Mouse (Mus musculus): ENCODE data around the gene Csrp3. TPM values are rescaled to one million over a fixed set of nuclear protein-coding genes. Genes with fewer than 3 reads are reported as not detected.

The Csrp3 gene
- polyA plus RNA-seq, 1 experiment from 2014 or later, result 0.37 TPM

DNA sequence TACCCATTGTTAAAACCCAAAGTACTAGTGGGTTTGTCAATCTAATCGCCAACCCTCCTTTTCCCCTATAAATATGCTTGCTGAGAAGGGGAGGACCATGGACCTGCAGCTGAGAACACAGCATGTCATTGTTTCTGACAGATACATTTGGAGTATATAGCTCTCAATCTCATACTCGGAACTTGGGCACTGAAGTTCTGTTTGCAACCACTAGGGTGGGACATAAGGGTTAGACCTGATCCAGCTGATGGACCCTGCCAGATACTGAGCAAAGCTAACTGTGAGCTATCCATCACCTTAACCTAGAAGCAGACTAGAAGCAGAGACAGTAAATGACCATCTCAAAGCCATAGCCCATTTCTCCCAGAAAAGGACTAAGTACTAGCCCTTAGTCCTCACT, 9.4 kb downstream of the Csrp3 start:
- no peaks in the 10 kb centered on the region for H3K36me3 ChIP-seq (replicated peaks)
- H3K9ac ChIP-seq, result no peak overlapping the region
- WGBS, result 71% methylated on average over 2 of the region's 2 CpGs
- ATAC-seq (ENCODE audit: low FRiP score), result no peak
- no peak overlapping the region for H3K27ac ChIP-seq
- H3K4me1 ChIP-seq, result peaks cover 13% of the 10 kb centered on the region
- H3K4me2 ChIP-seq, result no peak overlapping the region
- 0 out of 2 replicates have a peak, but pooled peaks cover 3% of the 10 kb centered on the region for H3K27me3 ChIP-seq
- H3K9me3 ChIP-seq, result no peaks in the 10 kb centered on the region
- H3K4me3 ChIP-seq (replicated peaks), result no peak overlapping the region

- no peak overlapping the region for H3K4me3 ChIP-seq (replicated peaks)
- no peaks in the 10 kb centered on the region for H3K9me3 ChIP-seq
- H3K27ac ChIP-seq, result no peak overlapping the region
- H3K36me3 ChIP-seq (replicated peaks), result no peaks in the 10 kb centered on the region
- no peak for ATAC-seq (ENCODE audit: low FRiP score)
- H3K9ac ChIP-seq, result no peak overlapping the region
- 81% methylated on average over 6 of the region's 6 CpGs for WGBS
- no peak overlapping the region for H3K4me2 ChIP-seq
- peaks cover 13% of the 10 kb centered on the region for H3K4me1 ChIP-seq
- H3K27me3 ChIP-seq, result 0 out of 2 replicates have a peak, but pooled peaks cover 7% of the 10 kb centered on the region
Measured at GRCm38 (mm10) chr7:48836949-48837348, 10.9 kb downstream of the Csrp3 start.

GRCm38 (mm10) chr7:48834989-48835626, 12.7 kb downstream of the Csrp3 start:
- no peaks in the 10 kb centered on the region for H3K36me3 ChIP-seq (replicated peaks)
- no peak overlapping the region for H3K4me2 ChIP-seq
- H3K4me3 ChIP-seq (replicated peaks), result no peak overlapping the region
- no peak; the same call in 1 of the 2 replicates for ATAC-seq (ENCODE audit: low FRiP score)
- no peaks in the 10 kb centered on the region for H3K9me3 ChIP-seq
- H3K27me3 ChIP-seq, result 0 out of 2 replicates have a peak, but pooled peaks cover 7% of the 10 kb centered on the region
- H3K27ac ChIP-seq, result no peak overlapping the region
- H3K4me1 ChIP-seq, result peaks cover 13% of the 10 kb centered on the region
- 56% methylated on average over 12 of the region's 12 CpGs for WGBS
- no peak overlapping the region for H3K9ac ChIP-seq

GRCm38 (mm10) chr7:48834371-48834970, 13.4 kb downstream of the Csrp3 start:
- Histone ChIP-seq H3K4me1 (peaks cover 13% of the 10 kb centered on the region), H3K4me2 (no peak overlapping the region), H3K27me3 (0 out of 2 replicates have a peak, but pooled peaks cover 7% of the 10 kb centered on the region), H3K4me3 (replicated peaks) (no peak overlapping the region), H3K36me3 (replicated peaks) (no peaks in the 10 kb centered on the region), H3K27ac (no peak overlapping the region), H3K9ac (no peak overlapping the region), H3K9me3 (no peaks in the 10 kb centered on the region)
- no peak; the same call in 1 of the 2 replicates for ATAC-seq (ENCODE audit: low FRiP score)
- 43% methylated on average over 4 of the region's 4 CpGs for WGBS

DNA sequence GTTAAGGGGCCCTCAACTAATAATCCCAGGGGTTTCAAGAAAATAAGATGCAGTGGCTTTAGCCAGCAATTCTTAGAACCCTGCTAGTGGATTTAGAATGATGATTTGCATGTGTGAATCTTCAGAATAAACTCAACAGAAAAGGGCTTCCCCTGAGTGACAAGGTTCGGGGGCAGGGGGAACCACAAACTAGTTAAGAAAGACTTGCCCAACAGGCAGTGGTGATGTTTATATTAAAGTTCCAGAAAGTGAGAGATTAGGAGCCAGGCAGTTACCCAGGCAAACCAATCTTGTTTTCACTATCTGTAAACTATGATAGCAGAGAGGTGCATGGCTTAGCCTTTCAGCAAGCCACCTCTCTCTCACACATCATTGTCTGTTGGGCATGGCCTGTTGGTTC, 15.1 kb downstream of the Csrp3 start:
- H3K36me3 ChIP-seq (replicated peaks), result peaks cover 5% of the 10 kb centered on the region
- H3K4me2 ChIP-seq, result no peak overlapping the region
- no peak overlapping the region for H3K9ac ChIP-seq
- no peak overlapping the region for H3K4me3 ChIP-seq (replicated peaks)
- WGBS, result 72% methylated on average over 1 of the region's 1 CpGs
- no peak for ATAC-seq (ENCODE audit: low FRiP score)
- peaks cover 13% of the 10 kb centered on the region for H3K4me1 ChIP-seq
- 0 out of 2 replicates have a peak, but pooled peaks cover 6% of the 10 kb centered on the region for H3K27me3 ChIP-seq
- H3K9me3 ChIP-seq, result no peaks in the 10 kb centered on the region
- no peak overlapping the region for H3K27ac ChIP-seq

DNA sequence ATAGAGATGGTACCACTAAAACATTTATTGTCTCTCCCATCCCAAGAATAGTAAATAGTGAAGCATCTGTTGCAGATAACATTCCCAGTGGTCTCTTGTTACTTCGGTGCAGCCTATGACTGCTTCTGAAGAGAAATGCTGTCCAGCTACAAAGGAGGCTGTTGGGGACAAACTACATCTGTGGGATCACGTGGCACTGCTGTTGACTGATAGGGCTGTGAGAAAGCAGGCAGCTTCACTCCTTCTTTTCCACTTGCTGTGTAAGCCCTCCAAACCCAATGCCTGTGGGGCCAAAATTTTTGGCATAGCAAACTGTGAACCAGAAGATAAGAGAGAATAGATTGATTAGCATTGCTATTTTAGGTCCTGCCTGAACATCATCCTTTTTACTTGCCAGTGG, 17.4 kb downstream of the Csrp3 start:
- no peak for ATAC-seq (ENCODE audit: low FRiP score)
- H3K27ac ChIP-seq, result no peak overlapping the region
- no peaks in the 10 kb centered on the region for H3K9me3 ChIP-seq
- peaks cover 10% of the 10 kb centered on the region for H3K4me1 ChIP-seq
- H3K4me3 ChIP-seq (replicated peaks), result no peak overlapping the region
- H3K36me3 ChIP-seq (replicated peaks), result peaks cover 26% of the 10 kb centered on the region
- 0 out of 2 replicates have a peak, but pooled peaks cover 5% of the 10 kb centered on the region for H3K27me3 ChIP-seq
- no peak overlapping the region for H3K9ac ChIP-seq
- no peak overlapping the region for H3K4me2 ChIP-seq
- 87% methylated on average over 2 of the region's 2 CpGs for WGBS

GRCm38 (mm10) chr7:48829177-48829910, 18.5 kb downstream of the Csrp3 start:
- no peak overlapping the region for H3K4me2 ChIP-seq
- H3K9ac ChIP-seq, result no peak overlapping the region
- ATAC-seq (ENCODE audit: low FRiP score), result no peak
- no peaks in the 10 kb centered on the region for H3K9me3 ChIP-seq
- H3K4me1 ChIP-seq, result no peaks in the 10 kb centered on the region
- 0 out of 2 replicates have a peak, but pooled peaks cover 5% of the 10 kb centered on the region for H3K27me3 ChIP-seq
- H3K27ac ChIP-seq, result no peak overlapping the region
- H3K4me3 ChIP-seq (replicated peaks), result no peak overlapping the region
- H3K36me3 ChIP-seq (replicated peaks), result peaks cover 36% of the 10 kb centered on the region
- whole genome bisulfite sequencing, result 82% methylated on average over 5 of the region's 5 CpGs

- Histone ChIP-seq H3K27ac (no peak overlapping the region), H3K9ac (no peak overlapping the region), H3K4me2 (no peak overlapping the region), H3K9me3 (no peaks in the 10 kb centered on the region), H3K4me3 (replicated peaks) (no peak overlapping the region), H3K4me1 (peaks cover 6% of the 10 kb centered on the region; the same call in 1 of the 2 replicates), H3K27me3 (no peaks in the 10 kb centered on the region), H3K36me3 (replicated peaks) (peaks cover 63% of the 10 kb centered on the region)
- 93% methylated on average over 6 of the region's 6 CpGs for WGBS
- no peak for ATAC-seq (ENCODE audit: low FRiP score)
Measured at GRCm38 (mm10) chr7:48825170-48825569, 22.7 kb downstream of the Csrp3 start.

- H3K4me3 ChIP-seq (replicated peaks), result no peak overlapping the region
- H3K9ac ChIP-seq, result no peak overlapping the region
- ATAC-seq (ENCODE audit: low FRiP score), result no peak
- WGBS, result 88% methylated on average over 1 of the region's 1 CpGs
- no peaks in the 10 kb centered on the region for H3K27me3 ChIP-seq
- no peak overlapping the region for H3K27ac ChIP-seq
- no peaks in the 10 kb centered on the region for H3K9me3 ChIP-seq
- H3K4me2 ChIP-seq, result no peak overlapping the region
- peaks cover 6% of the 10 kb centered on the region; the same call in 1 of the 2 replicates for H3K4me1 ChIP-seq
- peaks cover 68% of the 10 kb centered on the region for H3K36me3 ChIP-seq (replicated peaks)
Measured at GRCm38 (mm10) chr7:48824671-48825070, 23.2 kb downstream of the Csrp3 start.

DNA sequence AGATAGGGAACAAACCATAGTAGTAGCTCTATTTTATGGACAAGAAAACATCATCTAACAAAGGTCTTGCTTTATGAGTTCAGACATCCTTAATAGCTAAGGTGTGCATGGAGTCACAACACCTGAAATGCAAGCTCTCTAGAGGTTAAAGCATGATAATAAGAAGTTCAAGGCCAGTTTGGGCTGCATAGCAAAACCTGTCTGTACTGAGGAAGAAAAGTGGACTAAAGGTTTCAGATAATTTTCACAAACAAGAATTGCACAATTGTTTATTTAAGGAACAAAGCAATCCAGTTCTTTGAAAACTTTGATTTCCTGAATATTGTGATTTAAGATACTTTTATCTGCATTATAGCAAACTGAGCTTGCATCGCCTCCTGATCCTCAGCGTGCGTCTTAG, 24.2 kb downstream of the Csrp3 start:
- H3K36me3 ChIP-seq (replicated peaks), result peaks cover 79% of the 10 kb centered on the region
- H3K9ac ChIP-seq, result no peak overlapping the region
- no peak overlapping the region for H3K27ac ChIP-seq
- no peaks in the 10 kb centered on the region for H3K9me3 ChIP-seq
- 95% methylated on average over 3 of the region's 3 CpGs for WGBS
- no peaks in the 10 kb centered on the region for H3K27me3 ChIP-seq
- H3K4me1 ChIP-seq, result peaks cover 6% of the 10 kb centered on the region; the same call in 1 of the 2 replicates
- no peak overlapping the region for H3K4me2 ChIP-seq
- no peak overlapping the region for H3K4me3 ChIP-seq (replicated peaks)
- no peak for ATAC-seq (ENCODE audit: low FRiP score)

GRCm38 (mm10) chr7:48821654-48822053, 26.2 kb downstream of the Csrp3 start:
- ATAC-seq (ENCODE audit: low FRiP score), result no peak
- Histone ChIP-seq H3K36me3 (replicated peaks) (peaks cover 79% of the 10 kb centered on the region), H3K4me2 (no peak overlapping the region), H3K4me3 (replicated peaks) (no peak overlapping the region), H3K27ac (no peak overlapping the region), H3K9ac (no peak overlapping the region), H3K4me1 (peaks cover 6% of the 10 kb centered on the region; the same call in 1 of the 2 replicates), H3K27me3 (no peaks in the 10 kb centered on the region), H3K9me3 (no peaks in the 10 kb centered on the region)
- 65% methylated on average over 5 of the region's 5 CpGs for WGBS

- H3K4me3 ChIP-seq (replicated peaks), result no peak overlapping the region
- H3K9ac ChIP-seq, result no peak overlapping the region
- no peaks in the 10 kb centered on the region for H3K9me3 ChIP-seq
- ATAC-seq (ENCODE audit: low FRiP score), result no peak
- H3K27ac ChIP-seq, result no peak overlapping the region
- H3K4me2 ChIP-seq, result no peak overlapping the region
- no peaks in the 10 kb centered on the region for H3K4me1 ChIP-seq
- peaks cover 57% of the 10 kb centered on the region for H3K36me3 ChIP-seq (replicated peaks)
- whole genome bisulfite sequencing, result 94% methylated on average over 1 of the region's 1 CpGs
- no peaks in the 10 kb centered on the region for H3K27me3 ChIP-seq
Measured at GRCm38 (mm10) chr7:48813594-48813993, 34.2 kb downstream of the Csrp3 start.
